Mouse (Mus musculus) forebrain, embryonic 12.5 days (tissue): ENCODE results near the gene Thada. TPM values are rescaled to one million over a fixed set of nuclear protein-coding genes. Genes with fewer than 3 reads are reported as not detected.

Experiments used
- ATAC-seq: fragments of 200-750 bp; cut with Nextera tagmentation; 2 replicates; pipeline ENCODE4 v1.8.0; 2017; ENCODE audit warnings: moderate TSS enrichment; ENCODE audit not compliant: low FRiP score
- H3K27ac ChIP-seq: fragments of 300-500 bp; sonication (generic); 2 replicates; pipeline ENCODE4 v1.5.1; 2016; ENCODE audit warnings: mild to moderate bottlenecking
- H3K27me3 ChIP-seq: fragments of 300-500 bp; sonication (generic); 2 replicates; pipeline ENCODE4 v1.6.1; 2016; ENCODE audit warnings: mild to moderate bottlenecking
- H3K36me3 ChIP-seq: fragments of 300-500 bp; sonication (generic); replicated peaks from 2 replicates; pipeline ENCODE4 v1.6.1; 2016; ENCODE audit warnings: mild to moderate bottlenecking
- H3K4me1 ChIP-seq: fragments of 300-500 bp; sonication (generic); 2 replicates; pipeline ENCODE4 v1.6.1; 2016
- H3K4me2 ChIP-seq: fragments of 300-500 bp; sonication (generic); 2 replicates; pipeline ENCODE4 v1.6.1; 2016; ENCODE audit warnings: mild to moderate bottlenecking, moderate library complexity
- H3K4me3 ChIP-seq: fragments of 300-500 bp; sonication (generic); replicated peaks from 2 replicates; pipeline ENCODE4 v1.5.1; 2016; ENCODE audit warnings: mild to moderate bottlenecking
- H3K9ac ChIP-seq: fragments of 300-500 bp; sonication (generic); 2 replicates; pipeline ENCODE4 v1.6.1; 2016; ENCODE audit warnings: mild to moderate bottlenecking
- H3K9me3 ChIP-seq: fragments of 300-500 bp; sonication (generic); 2 replicates; pipeline ENCODE4 v1.6.1; 2016
- WGBS: fragments of 180-500 bp; shearing (Covaris S2); methylation state at CpG from one replicate; pipeline ENCODE4 v1.1.7; 2016; 5-methylcytosine and 5-hydroxymethylcytosine counted together
- polyA plus RNA-seq: library from polyadenylated mRNA; unstranded; fragments of >200 nt; fragmentation: Nextera tagmentation; extraction: Ambion mirVana; gene quantifications from 2 replicates; pipeline ENCODE4 v1.2.1, GENCODE M21; 2016

Gene Thada
- 11.3 and 11.8 TPM in 2 replicates for polyA plus RNA-seq

- Histone ChIP-seq H3K9me3 (no peaks in the 10 kb centered on the region), H3K4me2 (peak within 1 kb of the TSS; percentile 77), H3K36me3 (peaks cover 8% of the 10 kb centered on the region), H3K27me3 (no peaks in the 10 kb centered on the region), H3K4me3 (peak within 1 kb of the TSS; percentile 87), H3K27ac (peak within 1 kb of the TSS; percentile 87), H3K4me1 (peaks cover 21% of the 10 kb centered on the region), H3K9ac (peak within 1 kb of the TSS; percentile 78)
- peak; percentile 99 for ATAC-seq
- under 1% methylated on average over 67 of the region's 67 CpGs for WGBS
These were observed at the start of gene Thada for GRCm38 (mm10) chr17:84465753-84466608. Gene Thada, minus strand, starts transcription at chr17:84466205.

- Histone ChIP-seq H3K4me2 (peak overlapping the region; percentile 91), H3K36me3 (no peaks in the 10 kb centered on the region), H3K9ac (peak overlapping the region; percentile 70), H3K4me3 (peak overlapping the region; percentile 75), H3K4me1 (peaks cover 23% of the 10 kb centered on the region), H3K27ac (no peak overlapping the region), H3K27me3 (peaks cover 10% of the 10 kb centered on the region; the same call in 1 of the 2 replicates), H3K9me3 (no peaks in the 10 kb centered on the region)
- no peak for ATAC-seq
- WGBS: 40% methylated on average over 4 of the region's 4 CpGs
These were observed 46.6 kb upstream of the Thada start for GRCm38 (mm10) chr17:84512516-84513085.

GRCm38 (mm10) chr17:84511682-84512515 lies 45.9 kb upstream of the Thada start, which contains the start of gene Plekhh2:
Gene Plekhh2, plus strand, starts transcription at chr17:84511895.
- peak within 1 kb of the TSS; percentile 70 for H3K9ac ChIP-seq
- no peaks in the 10 kb centered on the region for H3K9me3 ChIP-seq
- H3K4me3 ChIP-seq: peak within 1 kb of the TSS; percentile 75
- under 1% methylated on average over 78 of the region's 79 CpGs for WGBS
- peak within 1 kb of the TSS; percentile 91 for H3K4me2 ChIP-seq
- H3K27ac ChIP-seq: peak within 1 kb of the TSS; percentile 32; the same call in 1 of the 2 replicates
- peaks cover 10% of the 10 kb centered on the region; the same call in 1 of the 2 replicates for H3K27me3 ChIP-seq
- peak; percentile 93 for ATAC-seq
- peaks cover 23% of the 10 kb centered on the region for H3K4me1 ChIP-seq
- H3K36me3 ChIP-seq: no peaks in the 10 kb centered on the region

- ATAC-seq: no peak; the same call in 1 of the 2 replicates
- peak overlapping the region; percentile 91 for H3K4me2 ChIP-seq
- peak overlapping the region; percentile 75 for H3K4me3 ChIP-seq
- H3K27ac ChIP-seq: no peak overlapping the region
- H3K4me1 ChIP-seq: peaks cover 23% of the 10 kb centered on the region
- WGBS: 25% methylated on average over 11 of the region's 11 CpGs
- H3K9ac ChIP-seq: peak overlapping the region; percentile 70; the same call in 1 of the 2 replicates
- H3K9me3 ChIP-seq: no peaks in the 10 kb centered on the region
- no peaks in the 10 kb centered on the region for H3K36me3 ChIP-seq
- peaks cover 10% of the 10 kb centered on the region; the same call in 1 of the 2 replicates for H3K27me3 ChIP-seq
These were observed 45.1 kb upstream of the Thada start for GRCm38 (mm10) chr17:84510961-84511639.

GRCm38 (mm10) chr17:84510355-84510754 lies 44.4 kb upstream of the Thada start:
- WGBS: 71% methylated on average over 5 of the region's 5 CpGs
- no peaks in the 10 kb centered on the region for H3K9me3 ChIP-seq
- H3K4me3 ChIP-seq: no peak overlapping the region
- peaks cover 23% of the 10 kb centered on the region for H3K4me1 ChIP-seq
- no peak for ATAC-seq
- no peak overlapping the region for H3K9ac ChIP-seq
- no peaks in the 10 kb centered on the region for H3K36me3 ChIP-seq
- peaks cover 10% of the 10 kb centered on the region; the same call in 1 of the 2 replicates for H3K27me3 ChIP-seq
- H3K27ac ChIP-seq: no peak overlapping the region
- no peak overlapping the region for H3K4me2 ChIP-seq

GRCm38 (mm10) chr17:84509176-84509575 lies 43.2 kb upstream of the Thada start:
- no peak overlapping the region for H3K4me3 ChIP-seq
- no peak for ATAC-seq
- WGBS: 80% methylated on average over 4 of the region's 4 CpGs
- no peak overlapping the region for H3K4me2 ChIP-seq
- no peak overlapping the region for H3K27ac ChIP-seq
- H3K27me3 ChIP-seq: peaks cover 10% of the 10 kb centered on the region; the same call in 1 of the 2 replicates
- H3K9ac ChIP-seq: no peak overlapping the region
- no peaks in the 10 kb centered on the region for H3K9me3 ChIP-seq
- H3K4me1 ChIP-seq: peaks cover 23% of the 10 kb centered on the region
- no peaks in the 10 kb centered on the region for H3K36me3 ChIP-seq

- Histone ChIP-seq H3K27me3 (peaks cover 10% of the 10 kb centered on the region; the same call in 1 of the 2 replicates), H3K27ac (no peak overlapping the region), H3K4me2 (no peak overlapping the region), H3K9ac (no peak overlapping the region), H3K9me3 (no peaks in the 10 kb centered on the region), H3K4me3 (no peak overlapping the region), H3K36me3 (no peaks in the 10 kb centered on the region), H3K4me1 (peaks cover 23% of the 10 kb centered on the region)
- 34% methylated on average over 3 of the region's 3 CpGs for WGBS
- no peak for ATAC-seq
These were observed 42.7 kb upstream of the Thada start for GRCm38 (mm10) chr17:84508736-84509135.

- H3K4me3 ChIP-seq: no peak overlapping the region
- ATAC-seq: no peak
These were observed 39.9 kb upstream of the Thada start for GRCm38 (mm10) chr17:84505922-84506321.

GRCm38 (mm10) chr17:84502341-84502740 lies 36.3 kb upstream of the Thada start:
- Histone ChIP-seq H3K4me3 (no peak overlapping the region), H3K4me1 (no peaks in the 10 kb centered on the region), H3K9me3 (no peaks in the 10 kb centered on the region), H3K27me3 (no peaks in the 10 kb centered on the region), H3K4me2 (no peak overlapping the region), H3K27ac (no peak overlapping the region), H3K36me3 (no peaks in the 10 kb centered on the region), H3K9ac (no peak overlapping the region)
- no peak for ATAC-seq
- 87% methylated on average over 3 of the region's 3 CpGs for WGBS

More at GRCm38 (mm10) chr17:84505922-84506321, 39.9 kb upstream of the Thada start:
- no peak overlapping the region for H3K27ac ChIP-seq
- no peak overlapping the region for H3K9ac ChIP-seq
- WGBS: 82% methylated on average over 2 of the region's 2 CpGs
- no peak overlapping the region for H3K4me2 ChIP-seq
- no peaks in the 10 kb centered on the region for H3K9me3 ChIP-seq
- no peaks in the 10 kb centered on the region for H3K36me3 ChIP-seq
- 0 out of 2 replicates have a peak, but pooled peaks cover 1% of the 10 kb centered on the region for H3K27me3 ChIP-seq
- peaks cover 10% of the 10 kb centered on the region for H3K4me1 ChIP-seq

GRCm38 (mm10) chr17:84498639-84499038 lies 32.6 kb upstream of the Thada start:
- Histone ChIP-seq H3K9ac (no peak overlapping the region), H3K9me3 (no peaks in the 10 kb centered on the region), H3K4me1 (no peaks in the 10 kb centered on the region), H3K27me3 (no peaks in the 10 kb centered on the region), H3K4me3 (no peak overlapping the region), H3K36me3 (no peaks in the 10 kb centered on the region), H3K27ac (no peak overlapping the region), H3K4me2 (no peak overlapping the region)
- ATAC-seq: no peak
- WGBS: 37% methylated on average over 5 of the region's 5 CpGs

GRCm38 (mm10) chr17:84497972-84498604 lies 32.1 kb upstream of the Thada start:
- Histone ChIP-seq H3K36me3 (no peaks in the 10 kb centered on the region), H3K4me1 (no peaks in the 10 kb centered on the region), H3K9ac (no peak overlapping the region), H3K4me3 (no peak overlapping the region), H3K9me3 (no peaks in the 10 kb centered on the region), H3K27me3 (no peaks in the 10 kb centered on the region), H3K4me2 (no peak overlapping the region), H3K27ac (no peak overlapping the region)
- 76% methylated on average over 3 of the region's 3 CpGs for WGBS
- no peak for ATAC-seq
